Mouse (Mus musculus) Muller cell, postnatal 12 days (primary cell): ENCODE measurements around the gene Rell1.
A peak's percentile ranks its signal among the peaks of the same experiment; 100 is the strongest.
"Not testable (repeated sequence)": the region's sequence is repeated elsewhere in the genome, so short reads cannot be mapped to it uniquely, and the experiment has no call there.

Source experiments
- DNase-seq: peaks from one replicate; pipeline ENCODE4 v3.0.0-alpha.2; 2015; ENCODE audit errors: inconsistent ontology term

Rell1 gene

DNA sequence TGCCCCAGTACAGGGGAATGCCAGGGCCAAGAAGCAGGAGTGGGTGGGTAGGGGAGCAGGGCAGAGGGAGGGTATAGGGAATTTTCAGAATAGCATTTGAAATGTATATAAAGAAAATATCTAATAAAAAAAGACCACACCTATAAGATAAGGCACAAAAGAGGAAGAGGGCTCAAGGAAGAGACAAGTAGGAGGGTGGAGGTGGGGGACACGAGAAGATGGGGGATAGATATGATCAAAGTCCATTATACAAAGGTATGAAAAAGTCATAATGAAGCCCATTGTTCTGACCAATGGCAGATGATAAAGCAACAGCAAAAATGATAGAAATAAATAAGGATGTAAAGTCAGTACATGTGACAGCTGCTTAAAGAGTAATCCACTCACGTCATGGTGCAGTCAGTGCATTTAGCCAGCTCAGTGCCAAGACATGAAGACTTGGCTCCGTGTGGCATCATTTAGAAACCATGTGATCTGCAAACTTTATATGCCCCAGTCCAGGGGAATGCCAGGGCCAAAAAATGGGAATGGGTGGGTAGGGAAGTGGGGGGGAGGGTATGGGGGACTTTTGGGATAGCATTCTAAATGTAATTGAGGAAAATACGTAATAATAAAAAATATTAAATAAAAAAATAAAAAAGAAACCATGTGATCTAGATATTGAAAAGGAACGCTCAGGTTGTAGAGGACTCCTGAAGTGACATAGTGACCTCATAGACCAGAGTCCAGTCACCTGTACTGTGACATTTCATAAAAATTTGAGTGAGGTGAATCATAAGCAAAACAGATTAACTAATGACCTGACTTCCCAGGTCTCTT is 71.5 kb downstream of the Rell1 start:
- DNase-seq: not testable (repeated sequence)

DNA sequence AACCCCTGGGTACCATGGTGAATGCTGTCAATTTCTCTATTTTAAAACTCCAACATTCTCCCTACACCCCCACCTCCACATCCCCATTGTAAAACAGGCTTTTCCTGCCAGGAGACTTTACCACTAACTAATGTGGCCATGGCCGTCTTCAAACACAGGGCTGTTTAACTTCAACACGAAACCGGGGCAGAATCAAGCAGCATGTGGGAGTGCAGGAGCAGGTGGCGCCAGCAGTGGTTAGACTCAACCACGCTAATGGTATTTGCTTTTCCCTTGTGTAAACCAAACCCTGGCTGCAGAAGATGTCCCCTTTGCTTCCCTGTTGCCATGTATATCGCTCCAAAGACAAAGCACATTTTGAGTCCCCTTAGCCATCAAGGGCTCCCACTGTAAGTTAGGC is 76.8 kb downstream of the Rell1 start:
- no peak for DNase-seq

- DNase-seq: no peak
Observed at GRCm38 (mm10) chr5:63891241-63891640, 77.5 kb downstream of the Rell1 start.

DNA sequence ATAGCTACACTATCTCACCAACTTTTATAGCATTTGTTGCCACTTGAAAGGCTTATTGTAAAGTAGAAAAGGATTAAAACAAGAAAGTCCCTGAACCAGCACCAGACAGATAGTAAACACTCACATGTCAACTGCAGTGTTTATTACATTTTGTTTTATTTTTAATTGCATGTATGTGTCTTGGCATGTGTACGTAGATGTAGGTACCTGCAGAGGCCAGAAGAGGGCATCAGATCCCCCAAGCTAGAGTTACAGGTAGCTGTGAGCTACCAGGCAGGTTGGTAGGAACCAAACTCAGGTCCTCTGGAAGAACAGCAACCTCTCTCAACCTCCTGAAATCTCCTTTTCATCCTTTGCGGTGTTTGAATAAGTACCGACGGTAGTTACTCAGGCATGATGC is 81.6 kb downstream of the Rell1 start:
- no peak for DNase-seq

GRCm38 (mm10) chr5:63886709-63887108 is 82.0 kb downstream of the Rell1 start:
- peak; percentile 56 for DNase-seq

- DNase-seq: no peak
Observed at GRCm38 (mm10) chr5:63886292-63886691, 82.4 kb downstream of the Rell1 start.

DNA sequence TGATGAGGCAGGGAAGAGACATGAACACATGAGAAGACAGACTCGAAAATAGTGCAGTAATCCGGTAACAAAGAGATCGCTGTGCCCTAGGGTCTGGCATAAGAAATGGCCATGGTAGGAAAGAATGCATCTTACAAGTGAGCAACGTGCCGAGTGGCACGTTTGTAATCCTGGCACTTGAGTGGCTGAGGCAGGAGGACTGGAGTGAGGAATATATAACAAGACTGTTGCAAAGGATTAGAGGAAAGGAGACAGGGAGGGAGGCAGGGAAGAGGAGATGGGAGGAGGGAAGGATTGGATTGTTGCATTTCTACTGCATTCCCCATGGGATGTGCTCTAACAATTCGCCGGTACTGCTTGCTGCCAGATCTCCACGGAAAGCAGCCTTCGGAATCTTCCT is 89.7 kb downstream of the Rell1 start:
- DNase-seq: no peak

DNA sequence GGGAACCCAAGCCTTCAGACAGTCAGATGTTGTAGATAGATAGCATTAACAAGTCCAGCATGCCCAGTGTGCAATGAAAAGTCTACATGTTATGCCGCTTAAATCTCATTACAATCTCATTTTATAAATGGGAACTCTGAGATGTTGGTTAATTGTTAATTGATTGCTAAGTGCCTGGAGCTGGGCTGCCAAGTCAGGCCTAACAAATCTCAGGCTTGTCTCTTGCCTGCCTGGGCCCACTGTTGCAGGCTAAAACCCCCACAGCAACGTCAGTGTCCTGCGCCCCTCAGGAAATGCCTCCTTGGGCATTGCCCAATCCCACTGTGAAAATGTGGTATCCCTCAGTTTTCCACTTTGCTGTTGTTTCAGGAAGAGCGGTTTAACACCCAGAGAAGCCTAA is 92.6 kb downstream of the Rell1 start:
- no peak for DNase-seq

- DNase-seq: no peak
Observed at GRCm38 (mm10) chr5:63874880-63875279, 93.8 kb downstream of the Rell1 start.

- DNase-seq: peak; percentile 69
Observed at GRCm38 (mm10) chr5:63872176-63872932, 96.3 kb downstream of the Rell1 start.

DNA sequence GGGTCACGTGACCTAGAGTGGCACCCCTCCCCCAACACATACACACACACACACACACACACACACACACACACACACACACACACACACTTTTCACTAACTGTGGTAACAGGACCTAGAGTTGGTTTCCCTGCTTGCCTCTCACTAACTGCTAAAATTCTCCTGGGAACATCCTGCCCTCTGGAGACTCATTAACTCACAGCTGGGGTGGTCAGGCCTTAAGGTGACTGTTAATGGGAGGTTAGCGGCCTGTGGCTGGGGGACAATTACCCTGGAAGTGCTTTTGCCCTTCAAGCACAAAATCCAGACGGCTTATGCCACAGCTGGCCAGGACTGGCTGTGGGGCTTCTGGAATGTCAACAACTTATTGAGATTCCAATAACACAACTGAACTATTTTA is 101.3 kb downstream of the Rell1 start:
- DNase-seq: no peak

GRCm38 (mm10) chr5:63858901-63859300 is 109.8 kb downstream of the Rell1 start:
- DNase-seq: no peak
